Mouse (Mus musculus): ENCODE data around the gene Sp6. TPM values are rescaled to one million over a fixed set of nuclear protein-coding genes. Genes with fewer than 3 reads are reported as not detected.

The Sp6 gene
- total and polyA plus RNA-seq, 3 experiments = 10.1 to 65.5 (median 18.4) TPM

DNA sequence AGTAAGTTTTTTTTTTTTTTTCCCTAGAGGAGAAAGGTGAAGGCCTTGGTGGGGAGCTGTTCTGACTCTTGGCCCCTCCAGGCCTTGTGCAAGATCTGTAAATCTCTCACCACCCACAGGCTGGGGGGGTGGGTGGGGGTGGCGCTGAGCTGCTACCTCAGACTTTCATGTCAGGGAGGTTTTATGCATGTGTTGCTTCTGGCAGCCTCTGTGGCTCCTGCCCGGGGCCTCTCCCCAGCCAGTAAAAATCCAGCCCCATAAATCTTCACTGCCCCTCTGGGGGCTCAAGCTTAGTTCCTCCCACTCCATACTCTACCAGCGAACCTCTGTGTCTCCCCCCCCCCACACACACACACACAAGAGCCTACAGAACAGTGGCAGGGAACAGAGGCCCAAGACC lies 26.7 kb upstream of the Sp6 start:
- no peak overlapping the region for H3K4me3 ChIP-seq (replicated peaks in 1 of 3; ENCODE audit: low read depth in 2 of 3, low read length in 2 of 3, poor library complexity in 1 of 3)
- no peak for DNase-seq (ENCODE audit: extremely low read depth)
- in situ Hi-C loops (cut with MboI; ENCODE audit: low pct_ligation_motif_present, low pct_unique_long_range_greater_than_20kb, low sequenced_read_pairs) = loop anchor here (5.0 kb wide), 1 partner anchor 36 kb away; no protein-coding TSS in a partner anchor
- H3K9ac ChIP-seq (ENCODE audit: insufficient read depth, low read depth) = no peak overlapping the region
- no peak overlapping the region for H3K4me2 ChIP-seq (ENCODE audit: insufficient read depth, low read depth, poor library complexity, severe bottlenecking)
- dilution Hi-C loops (cut with MboI; ENCODE audit: extremely low pct_ligation_motif_present, extremely low pct_unique_long_range_greater_than_20kb, low sequenced_read_pairs) = no loop called here
- no peaks in the 10 kb centered on the region for H3K79me2 ChIP-seq (replicated peaks; ENCODE audit: control insufficient read depth, extremely low read depth, insufficient read depth, poor library complexity, severe bottlenecking)
- H3K9me3 ChIP-seq (replicated peaks; ENCODE audit: low read length) = no peaks in the 10 kb centered on the region
- H3K27me3 ChIP-seq (replicated peaks) = no peaks in the 10 kb centered on the region
- no peak for TF ChIP-seq HCFC1 (IDR thresholded peaks at IDR 0.05; ENCODE audit: low read depth, low read length)
- no peak for TF ChIP-seq MAX (IDR thresholded peaks at IDR 0.05; ENCODE audit: low read length)
- TF ChIP-seq TCF12 (IDR thresholded peaks at IDR 0.05; ENCODE audit: low read depth, low read length) = no peak
- TF ChIP-seq ZMIZ1 (IDR thresholded peaks at IDR 0.05; ENCODE audit: low read depth, low read length) = no peak
- TF ChIP-seq ZC3H11A (IDR thresholded peaks at IDR 0.05; ENCODE audit: low read depth, low read length) = no peak
- TF ChIP-seq CHD1 (IDR thresholded peaks at IDR 0.05; ENCODE audit: low read depth, low read length) = no peak
- TF ChIP-seq CTCF (conservative IDR thresholded peaks at IDR 0.05 in 1 of 2, IDR thresholded peaks at IDR 0.05 in 1 of 2; ENCODE audit: low read depth in 2 of 2, low read length in 2 of 2) = no peak
- TF ChIP-seq GABPA (IDR thresholded peaks at IDR 0.05; ENCODE audit: insufficient replicate concordance, low read depth, low read length) = no peak
- no peak for TF ChIP-seq ELF1 (IDR thresholded peaks at IDR 0.05; ENCODE audit: low read depth, low read length)
- peaks cover 47 to 95% of the 10 kb centered on the region in 2 experiments for H3K4me1 ChIP-seq (ENCODE audit: control insufficient read depth in 1 of 2, insufficient read depth in 2 of 2)
- H3K36me3 ChIP-seq (replicated peaks in 1 of 2; ENCODE audit: control insufficient read depth in 1 of 2, insufficient read depth in 1 of 2, low read length in 1 of 2) = peaks cover 0 to 6% of the 10 kb centered on the region in 2 experiments
- H3K27ac ChIP-seq (ENCODE audit: insufficient read depth, low read depth) = peak overlapping the region; percentile 7; the same call in 1 of the 2 replicates

DNA sequence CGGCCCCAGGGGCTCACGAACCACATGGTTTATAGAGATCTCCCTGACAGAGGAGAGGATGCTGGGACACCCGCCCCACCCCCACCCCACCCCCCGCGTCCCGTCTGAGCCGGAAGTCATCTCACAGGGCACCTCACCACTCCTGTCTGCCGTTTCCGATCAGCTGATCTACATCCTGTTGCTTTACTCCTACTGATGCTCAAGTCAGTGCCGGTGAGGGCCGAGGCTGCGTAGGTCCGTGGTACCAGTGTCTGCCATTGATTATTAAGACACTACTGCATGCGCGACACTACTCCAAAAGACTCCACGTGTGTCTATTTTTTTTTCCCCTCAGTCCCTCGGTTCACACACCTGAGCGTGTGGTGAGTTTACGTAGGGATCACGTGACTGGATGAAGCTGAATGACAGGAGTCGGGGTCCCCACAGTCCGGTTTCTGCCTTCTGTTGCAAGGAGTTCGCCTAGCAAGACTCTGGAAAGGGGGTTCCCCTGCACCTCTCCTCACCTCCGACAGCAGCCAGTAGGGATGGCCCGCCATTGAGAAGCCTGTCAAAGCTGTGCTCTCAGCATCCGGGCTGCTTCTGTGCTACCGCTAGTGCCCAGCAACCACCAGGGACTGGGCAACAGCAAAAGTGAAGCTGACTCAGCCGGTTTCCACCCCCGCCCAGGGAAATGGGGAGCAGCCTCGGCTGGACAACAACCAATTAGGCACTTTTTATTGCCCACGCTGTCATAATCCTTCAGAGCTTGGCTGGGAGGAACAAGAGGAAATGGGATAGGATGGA lies 25.1 kb upstream of the Sp6 start:
- peak overlapping the region; percentile 35 to 50 (median 47) for H3K4me3 ChIP-seq (replicated peaks in 1 of 3; ENCODE audit: low read depth in 2 of 3, low read length in 2 of 3, poor library complexity in 1 of 3)
- H3K4me2 ChIP-seq (ENCODE audit: insufficient read depth, low read depth, poor library complexity, severe bottlenecking) = peak overlapping the region; percentile 56
- dilution Hi-C loops (cut with MboI; ENCODE audit: extremely low pct_ligation_motif_present, extremely low pct_unique_long_range_greater_than_20kb, low sequenced_read_pairs) = no loop called here
- H3K4me1 ChIP-seq (ENCODE audit: control insufficient read depth in 1 of 2, insufficient read depth in 2 of 2) = peaks cover 50 to 95% of the 10 kb centered on the region in 2 experiments
- H3K27ac ChIP-seq (ENCODE audit: insufficient read depth, low read depth) = peak overlapping the region; percentile 61
- H3K9me3 ChIP-seq (replicated peaks; ENCODE audit: low read length) = no peaks in the 10 kb centered on the region
- in situ Hi-C loops (cut with MboI; ENCODE audit: low pct_ligation_motif_present, low pct_unique_long_range_greater_than_20kb, low sequenced_read_pairs) = loop anchor here (5.0 kb wide), 1 partner anchor 34 kb away; no protein-coding TSS in a partner anchor
- H3K9ac ChIP-seq (ENCODE audit: insufficient read depth, low read depth) = peak overlapping the region; percentile 30
- peaks cover 0 to 6% of the 10 kb centered on the region in 2 experiments for H3K36me3 ChIP-seq (replicated peaks in 1 of 2; ENCODE audit: control insufficient read depth in 1 of 2, insufficient read depth in 1 of 2, low read length in 1 of 2)
- no peaks in the 10 kb centered on the region for H3K27me3 ChIP-seq (replicated peaks)
- H3K79me2 ChIP-seq (replicated peaks; ENCODE audit: control insufficient read depth, extremely low read depth, insufficient read depth, poor library complexity, severe bottlenecking) = no peaks in the 10 kb centered on the region
- peak; percentile 89 for DNase-seq (ENCODE audit: extremely low read depth)
- TF ChIP-seq CHD2 (IDR thresholded peaks at IDR 0.05; ENCODE audit: low read length) = peak; percentile 89
- TF ChIP-seq ZC3H11A (IDR thresholded peaks at IDR 0.05; ENCODE audit: low read depth, low read length) = no peak
- peak; percentile 92 for TF ChIP-seq USF2 (conservative IDR thresholded peaks at IDR 0.05; ENCODE audit: low read depth, low read length)
- no peak for TF ChIP-seq JUN (IDR thresholded peaks at IDR 0.05; ENCODE audit: insufficient read depth, low read depth, low read length)
- no peak for TF ChIP-seq CTCF (conservative IDR thresholded peaks at IDR 0.05 in 1 of 2, IDR thresholded peaks at IDR 0.05 in 1 of 2; ENCODE audit: low read depth in 2 of 2, low read length in 2 of 2)
- TF ChIP-seq MAZ (IDR thresholded peaks at IDR 0.05; ENCODE audit: low read depth, low read length) = peak; percentile 61; the same call in 1 of the 2 replicates
- no peak for TF ChIP-seq JUND (conservative IDR thresholded peaks at IDR 0.05; ENCODE audit: low read depth, low read length)
- peak; percentile 89 for TF ChIP-seq ETS1 (conservative IDR thresholded peaks at IDR 0.05; ENCODE audit: low read depth, low read length)
- no peak for TF ChIP-seq CHD1 (IDR thresholded peaks at IDR 0.05; ENCODE audit: low read depth, low read length)
- TF ChIP-seq NELFE (IDR thresholded peaks at IDR 0.05; ENCODE audit: low read depth, low read length) = peak; percentile 76
- TF ChIP-seq TCF12 (IDR thresholded peaks at IDR 0.05; ENCODE audit: low read depth, low read length) = peak; percentile 83
- peak; percentile 94; the same call in 1 of the 2 replicates for TF ChIP-seq SIN3A (IDR thresholded peaks at IDR 0.05; ENCODE audit: low read length)
- TF ChIP-seq UBTF (IDR thresholded peaks at IDR 0.05; ENCODE audit: low read depth, low read length) = 0 out of 2 replicates have a peak, but pooled peaks have one; percentile 32
- TF ChIP-seq TBP (conservative IDR thresholded peaks at IDR 0.05; ENCODE audit: low read depth, low read length) = peak; percentile 39; the same call in 1 of the 2 replicates
- TF ChIP-seq HCFC1 (IDR thresholded peaks at IDR 0.05; ENCODE audit: low read depth, low read length) = peak; percentile 71
- peak; percentile 75; the same call in 1 of the 2 replicates for TF ChIP-seq MAFK (IDR thresholded peaks at IDR 0.05; ENCODE audit: insufficient replicate concordance, low read length)
- TF ChIP-seq ZNF384 (IDR thresholded peaks at IDR 0.05; ENCODE audit: low read depth, low read length) = peak; percentile 52
- peak; percentile 70; the same call in 1 of the 2 replicates for TF ChIP-seq MEF2A (IDR thresholded peaks at IDR 0.05; ENCODE audit: borderline replicate concordance, low read depth, low read length)
- TF ChIP-seq IRF4 (IDR thresholded peaks at IDR 0.05; ENCODE audit: low read depth, low read length) = peak; percentile 60
- TF ChIP-seq ZKSCAN1 (IDR thresholded peaks at IDR 0.05; ENCODE audit: borderline replicate concordance, low read depth, low read length) = no peak
- TF ChIP-seq MYC (IDR thresholded peaks at IDR 0.05; ENCODE audit: low read depth, low read length) = peak; percentile 71; the same call in 1 of the 2 replicates
- peak; percentile 94 for TF ChIP-seq MAX (IDR thresholded peaks at IDR 0.05; ENCODE audit: low read length)
- peak; percentile 80 for TF ChIP-seq POLR2A (IDR thresholded peaks at IDR 0.05; ENCODE audit: low read depth, low read length)
- peak; percentile 82 for TF ChIP-seq ELF1 (IDR thresholded peaks at IDR 0.05; ENCODE audit: low read depth, low read length)
- peak; percentile 34; the same call in 1 of the 2 replicates for TF ChIP-seq NRF1 (IDR thresholded peaks at IDR 0.05; ENCODE audit: low read depth, low read length)
- 0 out of 2 replicates have a peak, but pooled peaks have one; percentile 22 for TF ChIP-seq EP300 (IDR thresholded peaks at IDR 0.05; ENCODE audit: low read length)
